In genomic region chr2:158972178-158972577, GRCm38 (mm10) we compare ENCODE assay signal across 29 mouse cellular contexts.
DNase-seq lines count a peak whose midpoint lies in the region; ATAC-seq and TF ChIP-seq lines count a peak whose summit lies in the region.
"Had no signal": no experiment of that assay in that cellular context is flagged by ENCODE, and none has a peak within 500 bp of the region (broad histone marks: within the 10 kb centered on the region; RNA-seq: fewer than 3 reads in every experiment).

No protein-coding gene starts in this region.

- H3K9ac ChIP-seq in embryonic facial prominence, embryonic 14.5 days (ENCODE audit: low read depth, low read length) = no peak overlapping the region
- H3K9ac ChIP-seq in hindbrain, postnatal 0 days (replicated peaks; ENCODE audit: low read length) = no peak overlapping the region
- no peak overlapping the region for H3K9ac ChIP-seq in hindbrain, embryonic 16.5 days (ENCODE audit: low read depth, low read length)
- no peak overlapping the region for H3K9ac ChIP-seq in lung, embryonic 16.5 days (ENCODE audit: low read length)
- H3K9ac ChIP-seq: embryonic facial prominence, embryonic 12.5 days; embryonic facial prominence, embryonic 15.5 days; forebrain, embryonic 13.5 days had no signal

- no peaks in the 10 kb centered on the region for H3K27me3 ChIP-seq in embryonic facial prominence, embryonic 14.5 days (replicated peaks; ENCODE audit: control insufficient read depth, insufficient read depth, low read length)
- H3K27me3 ChIP-seq in embryonic facial prominence, embryonic 10.5 days (replicated peaks; ENCODE audit: low read depth, poor library complexity, severe bottlenecking) = no peaks in the 10 kb centered on the region
- no peaks in the 10 kb centered on the region for H3K27me3 ChIP-seq in hindbrain, postnatal 0 days (ENCODE audit: insufficient read depth, low read length)
- H3K27me3 ChIP-seq in hindbrain, embryonic 16.5 days (replicated peaks; ENCODE audit: control insufficient read depth, insufficient read depth, low read length) = no peaks in the 10 kb centered on the region
- no peaks in the 10 kb centered on the region for H3K27me3 ChIP-seq in lung, embryonic 16.5 days (ENCODE audit: control insufficient read depth, insufficient read depth, low read depth, low read length)
- H3K27me3 ChIP-seq: CH12.LX; embryonic facial prominence, embryonic 12.5 days; embryonic facial prominence, embryonic 15.5 days; forebrain, embryonic 13.5 days; Patski had no signal

- 37% methylated on average over 2 of the region's 2 CpGs for WGBS in embryonic facial prominence, embryonic 14.5 days
- 66% methylated on average over 2 of the region's 2 CpGs for whole genome bisulfite sequencing in embryonic facial prominence, embryonic 10.5 days
- WGBS in hindbrain, postnatal 0 days = 53% methylated on average over 2 of the region's 2 CpGs
- 44% methylated on average over 2 of the region's 2 CpGs for WGBS in hindbrain, embryonic 16.5 days
- WGBS in lung, embryonic 16.5 days = 32% methylated on average over 2 of the region's 2 CpGs

- DNase-seq in embryonic facial prominence, embryonic 14.5 days (ENCODE audit: low spot score) = peak; percentile 24
- DNase-seq in embryonic facial prominence, embryonic 10.5 days (ENCODE audit: low spot score) = no peak
- DNase-seq in hindbrain, postnatal 0 days (ENCODE audit: low spot score) = peak; percentile 19
- DNase-seq in lung, postnatal 4 days = no peak
- peak; percentile 74 for DNase-seq in brain, embryonic 14.5 days (ENCODE audit: low read depth)
- DNase-seq: adrenal gland, adult 8-10 months; adrenal gland, postnatal 14 days; adrenal gland, postnatal 36 days; B cell, adult 2 months; cerebellum, adult 11 months; cerebellum, adult 18-20 months; cerebellum, adult 8-10 months; cerebellum, adult 9-11 months; cerebellum, postnatal 14 days; cerebellum, postnatal 36 days; embryo, embryonic 11 days had no signal

- no peaks in the 10 kb centered on the region for H3K36me3 ChIP-seq in embryonic facial prominence, embryonic 14.5 days (ENCODE audit: control insufficient read depth, insufficient read depth, low read length)
- H3K36me3 ChIP-seq in embryonic facial prominence, embryonic 10.5 days (replicated peaks) = no peaks in the 10 kb centered on the region
- H3K36me3 ChIP-seq in hindbrain, postnatal 0 days (ENCODE audit: insufficient read depth, low read length) = no peaks in the 10 kb centered on the region
- H3K36me3 ChIP-seq in hindbrain, embryonic 16.5 days (ENCODE audit: control insufficient read depth, insufficient read depth, low read length) = no peaks in the 10 kb centered on the region
- H3K36me3 ChIP-seq in lung, embryonic 16.5 days (ENCODE audit: control insufficient read depth, insufficient read depth, low read length) = no peaks in the 10 kb centered on the region
- H3K36me3 ChIP-seq: embryonic facial prominence, embryonic 12.5 days; embryonic facial prominence, embryonic 15.5 days; forebrain, embryonic 10.5 days; G1E had no signal

- no peak overlapping the region for H3K4me3 ChIP-seq in embryonic facial prominence, embryonic 14.5 days (ENCODE audit: low read depth, low read length)
- no peak overlapping the region for H3K4me3 ChIP-seq in embryonic facial prominence, embryonic 10.5 days
- no peak overlapping the region for H3K4me3 ChIP-seq in hindbrain, postnatal 0 days (ENCODE audit: low read length)
- no peak overlapping the region for H3K4me3 ChIP-seq in hindbrain, embryonic 16.5 days (ENCODE audit: low read length)
- H3K4me3 ChIP-seq in lung, embryonic 16.5 days (ENCODE audit: low read length) = no peak overlapping the region
- H3K4me3 ChIP-seq: embryonic facial prominence, embryonic 12.5 days; embryonic facial prominence, embryonic 15.5 days; erythroblast, embryonic 14.5 days; forebrain, embryonic 10.5 days; forebrain, embryonic 13.5 days had no signal

- TF ChIP-seq POLR2A in brain, embryonic 14.5 days (IDR thresholded peaks at IDR 0.05; ENCODE audit: borderline replicate concordance, extremely low read depth, insufficient read depth, insufficient read length, poor library complexity, severe bottlenecking) = no peak

- H3K4me2 ChIP-seq in embryonic facial prominence, embryonic 14.5 days (ENCODE audit: low read depth, low read length) = no peak overlapping the region
- no peak overlapping the region for H3K4me2 ChIP-seq in hindbrain, postnatal 0 days (ENCODE audit: low read depth, low read length)
- H3K4me2 ChIP-seq in hindbrain, embryonic 16.5 days (ENCODE audit: low read length) = no peak overlapping the region
- H3K4me2 ChIP-seq in lung, embryonic 16.5 days (ENCODE audit: low read depth, low read length) = no peak overlapping the region
- H3K4me2 ChIP-seq: embryonic facial prominence, embryonic 12.5 days; embryonic facial prominence, embryonic 15.5 days; forebrain, embryonic 13.5 days had no signal

- no peaks in the 10 kb centered on the region for H3K9me3 ChIP-seq in embryonic facial prominence, embryonic 14.5 days (ENCODE audit: control insufficient read depth, low read length)
- H3K9me3 ChIP-seq in embryonic facial prominence, embryonic 10.5 days = no peaks in the 10 kb centered on the region
- H3K9me3 ChIP-seq in hindbrain, postnatal 0 days (ENCODE audit: low read length) = no peaks in the 10 kb centered on the region
- no peaks in the 10 kb centered on the region for H3K9me3 ChIP-seq in hindbrain, embryonic 16.5 days (ENCODE audit: control insufficient read depth, low read length)
- no peaks in the 10 kb centered on the region for H3K9me3 ChIP-seq in lung, embryonic 16.5 days (ENCODE audit: control insufficient read depth, low read length)
- H3K9me3 ChIP-seq: embryonic facial prominence, embryonic 12.5 days; embryonic facial prominence, embryonic 15.5 days; forebrain, embryonic 10.5 days; forebrain, embryonic 13.5 days had no signal

- TF ChIP-seq CTCF in hindbrain, postnatal 0 days (IDR thresholded peaks at IDR 0.05; ENCODE audit: low read depth) = no peak
- no peak for TF ChIP-seq CTCF in brain, embryonic 14.5 days (IDR thresholded peaks at IDR 0.05; ENCODE audit: borderline replicate concordance, extremely low read depth, insufficient read depth, insufficient read length)

- H3K27ac ChIP-seq in embryonic facial prominence, embryonic 14.5 days (replicated peaks; ENCODE audit: low read depth, low read length) = no peak overlapping the region
- no peak overlapping the region for H3K27ac ChIP-seq in embryonic facial prominence, embryonic 10.5 days (replicated peaks)
- no peak overlapping the region for H3K27ac ChIP-seq in hindbrain, postnatal 0 days
- H3K27ac ChIP-seq in hindbrain, embryonic 16.5 days (ENCODE audit: low read depth, low read length) = no peak overlapping the region
- H3K27ac ChIP-seq in lung, embryonic 16.5 days (ENCODE audit: low read length) = no peak overlapping the region
- H3K27ac ChIP-seq: embryonic facial prominence, embryonic 12.5 days; embryonic facial prominence, embryonic 15.5 days; forebrain, embryonic 10.5 days; forebrain, embryonic 13.5 days had no signal

- no peak for ATAC-seq in embryonic facial prominence, embryonic 14.5 days (ENCODE audit: low read depth)
- no peak for ATAC-seq in hindbrain, postnatal 0 days
- no peak for ATAC-seq in hindbrain, embryonic 16.5 days
- peak; percentile 36; the same call in 1 of the 2 replicates for ATAC-seq in lung, embryonic 16.5 days (ENCODE audit: low read depth)
- ATAC-seq: activated CD4-positive, CD25-positive, alpha-beta regulatory T cell, adult 4 months; CD4-positive, CD25-positive, alpha-beta regulatory T cell, adult 4 months; forebrain, embryonic 13.5 days; forebrain, embryonic 16.5 days; Patski had no signal

- H3K4me1 ChIP-seq in embryonic facial prominence, embryonic 14.5 days (ENCODE audit: control insufficient read depth, insufficient read depth, low read length) = no peaks in the 10 kb centered on the region
- H3K4me1 ChIP-seq in embryonic facial prominence, embryonic 10.5 days = no peaks in the 10 kb centered on the region
- H3K4me1 ChIP-seq in hindbrain, postnatal 0 days (ENCODE audit: insufficient read depth, low read length) = no peaks in the 10 kb centered on the region
- H3K4me1 ChIP-seq in hindbrain, embryonic 16.5 days (ENCODE audit: control insufficient read depth, insufficient read depth, low read depth, low read length) = no peaks in the 10 kb centered on the region
- no peaks in the 10 kb centered on the region for H3K4me1 ChIP-seq in lung, embryonic 16.5 days (replicated peaks; ENCODE audit: control insufficient read depth, insufficient read depth, low read length)
- H3K4me1 ChIP-seq: embryonic facial prominence, embryonic 12.5 days; embryonic facial prominence, embryonic 15.5 days; forebrain, embryonic 10.5 days had no signal

Comparison
In these comparisons a context has a peak if more than half of its experiments do, and no peak if none do; other contexts are left out.
1. DNase-seq: peak in embryonic facial prominence, embryonic 14.5 days (single experiment), hindbrain, postnatal 0 days (single experiment) and brain, embryonic 14.5 days (single experiment); none in embryonic facial prominence, embryonic 10.5 days (single experiment) and lung, postnatal 4 days (0 of 2).